Mouse (Mus musculus) CH12.LX (cell line): Measurements from ENCODE around the gene Tepp. TPM values are rescaled to one million over a fixed set of nuclear protein-coding genes. Genes with fewer than 3 reads are reported as not detected.

Experiments used
- DNase-seq: peaks from one replicate; pipeline ENCODE4 v3.0.0-alpha.2; 2013; ENCODE audit errors: extremely low read depth
- H3K27ac ChIP-seq: 2 replicates; pipeline ENCODE4 v1.5.1; 2012; ENCODE audit warnings: low read depth, mild to moderate bottlenecking, control low read depth, moderate library complexity; ENCODE audit not compliant: insufficient read depth
- H3K27me3 ChIP-seq: replicated peaks from 2 replicates; pipeline ENCODE3; 2012; ENCODE audit warnings: inconsistent platforms
- H3K36me3 ChIP-seq, 2 experiments: replicated peaks in 1 of 2; 2 replicates each; pipeline versions ENCODE3 to v1.6.1; 2012; ENCODE audit warnings: inconsistent platforms in 1 of 2, low read length in 1 of 2, mild to moderate bottlenecking in 1 of 2, mixed read lengths in 1 of 2, moderate library complexity in 1 of 2; ENCODE audit not compliant: control insufficient read depth in 1 of 2, insufficient read depth in 1 of 2
- H3K4me1 ChIP-seq, 2 experiments: 2 replicates each; pipeline ENCODE4 v1.6.1; 2012; ENCODE audit warnings: inconsistent platforms in 1 of 2, moderate library complexity in 1 of 2; ENCODE audit not compliant: insufficient read depth in 2 of 2, control insufficient read depth in 1 of 2
- H3K4me2 ChIP-seq: 2 replicates; pipeline ENCODE4 v1.6.1; 2012; ENCODE audit warnings: low read depth, mild to moderate bottlenecking, control low read depth; ENCODE audit not compliant: poor library complexity, insufficient read depth, severe bottlenecking
- H3K4me3 ChIP-seq, 3 experiments: fragments of 150-350 bp in 1 of 3; sonication (generic) in 1 of 3; replicated peaks in 1 of 3; 2 replicates each; pipeline versions ENCODE3 to v1.5.1; 2011 to 2012; ENCODE audit warnings: low read depth in 2 of 3, low read length in 2 of 3, mild to moderate bottlenecking in 2 of 3, moderate library complexity in 2 of 3, control low read depth in 1 of 3, improper control_type of control experiment in 1 of 3, inconsistent platforms in 1 of 3, mixed read lengths in 1 of 3; ENCODE audit not compliant: poor library complexity in 1 of 3
- H3K79me2 ChIP-seq: replicated peaks from 2 replicates; pipeline ENCODE4 v1.6.1; 2012; ENCODE audit warnings: mild to moderate bottlenecking, moderate library complexity; ENCODE audit not compliant: control insufficient read depth, poor library complexity, insufficient read depth, severe bottlenecking; ENCODE audit errors: extremely low read depth
- H3K9ac ChIP-seq: 2 replicates; pipeline ENCODE4 v1.6.1; 2012; ENCODE audit warnings: low read depth, mild to moderate bottlenecking, control low read depth, moderate library complexity; ENCODE audit not compliant: insufficient read depth
- H3K9me3 ChIP-seq: replicated peaks from 2 replicates; pipeline ENCODE3; 2012; ENCODE audit warnings: low read length, inconsistent platforms, mixed read lengths
- CTCF ChIP-seq, 2 experiments: IDR thresholded peaks in 1 of 2; conservative IDR thresholded peaks in 1 of 2; 2 replicates each; pipeline ENCODE4 v1.5.1; 2011 to 2012; ENCODE audit warnings: low read depth in 2 of 2, low read length in 2 of 2, improper control_type of control experiment in 1 of 2, inconsistent platforms in 1 of 2, mild to moderate bottlenecking in 1 of 2, moderate library complexity in 1 of 2
- EP300 ChIP-seq: IDR thresholded peaks from 2 replicates; pipeline ENCODE4 v1.6.1; 2011; ENCODE audit warnings: low read length, improper control_type of control experiment
- ETS1 ChIP-seq: conservative IDR thresholded peaks from 2 replicates; pipeline ENCODE4 v1.6.1; 2012; ENCODE audit warnings: low read depth, mild to moderate bottlenecking, inconsistent platforms, low read length, improper control_type of control experiment, moderate library complexity
- JUND ChIP-seq: conservative IDR thresholded peaks from 2 replicates; pipeline ENCODE4 v1.6.1; 2011; ENCODE audit warnings: low read depth, low read length, improper control_type of control experiment
- KAT2A ChIP-seq: IDR thresholded peaks from 2 replicates; pipeline ENCODE4 v1.6.1; 2012; ENCODE audit warnings: low read length, improper control_type of control experiment, inconsistent platforms; ENCODE audit not compliant: insufficient replicate concordance
- MEF2A ChIP-seq: IDR thresholded peaks from 2 replicates; pipeline ENCODE4 v1.6.1; 2014; ENCODE audit warnings: low read depth, mild to moderate bottlenecking, inconsistent platforms, low read length, improper control_type of control experiment, borderline replicate concordance
- MYC ChIP-seq: IDR thresholded peaks from 2 replicates; pipeline ENCODE4 v1.6.1; 2011; ENCODE audit warnings: low read depth, mild to moderate bottlenecking, improper control_type of control experiment, low read length
- NRF1 ChIP-seq: IDR thresholded peaks from 2 replicates; pipeline ENCODE4 v1.6.1; 2014; ENCODE audit warnings: low read depth, mild to moderate bottlenecking, inconsistent platforms, low read length, improper control_type of control experiment, moderate library complexity
- POLR2A ChIP-seq: IDR thresholded peaks from 2 replicates; pipeline ENCODE4 v1.6.1; 2011; ENCODE audit warnings: low read depth, mild to moderate bottlenecking, improper control_type of control experiment, low read length
- POLR2AphosphoS2 ChIP-seq: IDR thresholded peaks from 2 replicates; pipeline ENCODE4 v1.6.1; 2011; ENCODE audit warnings: low read depth, low read length, improper control_type of control experiment
- SIN3A ChIP-seq: IDR thresholded peaks from 2 replicates; pipeline ENCODE4 v1.6.1; 2012; ENCODE audit warnings: low read length, improper control_type of control experiment, inconsistent platforms
- SMC3 ChIP-seq: IDR thresholded peaks from 2 replicates; pipeline ENCODE4 v1.6.1; 2011; ENCODE audit warnings: low read depth, low read length, improper control_type of control experiment
- TBP ChIP-seq: conservative IDR thresholded peaks from 2 replicates; pipeline ENCODE4 v1.6.1; 2011; ENCODE audit warnings: low read depth, low read length, improper control_type of control experiment
- TCF12 ChIP-seq: IDR thresholded peaks from 2 replicates; pipeline ENCODE4 v1.6.1; 2014; ENCODE audit warnings: low read depth, mild to moderate bottlenecking, inconsistent platforms, low read length, improper control_type of control experiment
- UBTF ChIP-seq: IDR thresholded peaks from 2 replicates; pipeline ENCODE4 v1.6.1; 2012; ENCODE audit warnings: low read depth, mild to moderate bottlenecking, inconsistent platforms, low read length, improper control_type of control experiment, moderate library complexity
- USF1 ChIP-seq: IDR thresholded peaks from 2 replicates; pipeline ENCODE4 v1.6.1; 2014; ENCODE audit warnings: low read depth, mild to moderate bottlenecking, inconsistent platforms, low read length, improper control_type of control experiment
- ZMIZ1 ChIP-seq: IDR thresholded peaks from 2 replicates; pipeline ENCODE4 v1.6.1; 2012; ENCODE audit warnings: low read depth, mild to moderate bottlenecking, inconsistent platforms, low read length, improper control_type of control experiment
- dilution Hi-C: fragments of 300-500 bp; cut with MboI; formaldehyde crosslinking; loops from 2 replicates; pipeline ENCODE4 v1.14.3; 2020; ENCODE audit warnings: low sequenced_read_pairs; ENCODE audit not compliant: extremely low pct_unique_long_range_greater_than_20kb, extremely low pct_ligation_motif_present
- in situ Hi-C: fragments of 300-500 bp; cut with MboI; formaldehyde crosslinking; loops from 3 replicates; pipeline ENCODE4 v1.14.3; 2019; ENCODE audit warnings: low sequenced_read_pairs, low pct_ligation_motif_present, low pct_unique_long_range_greater_than_20kb, mixed read lengths
- polyA plus RNA-seq: library from polyadenylated mRNA; unstranded; fragments of >175 nt; gene quantifications from 2 replicates; pipeline ENCODE4 v1.2.1, GENCODE M21; 2012; ENCODE audit warnings: low read depth; ENCODE audit not compliant: insufficient read length
- total RNA-seq, 2 experiments: library from RNA; depleted of rRNA; stranded (reverse); fragments of 300-350 nt in 1 of 2; fragments of >200 nt in 1 of 2; gene quantifications; 2 replicates each; pipeline ENCODE4 v1.2.3; 2012 to 2014

Tepp gene
- total and polyA plus RNA-seq, 3 experiments: not detected

- in situ Hi-C loops (no loop called here), dilution Hi-C loops (no loop called here)
- Histone ChIP-seq H3K9me3 (no peaks in the 10 kb centered on the region), H3K4me2 (no peak overlapping the region), H3K4me3 (no peak overlapping the region), H3K36me3 (no peaks in the 10 kb centered on the region), H3K27ac (no peak overlapping the region), H3K27me3 (no peaks in the 10 kb centered on the region), H3K9ac (no peak overlapping the region), H3K79me2 (no peaks in the 10 kb centered on the region), H3K4me1 (peaks cover 3 to 10% of the 10 kb centered on the region in 2 experiments)
- TF ChIP-seq UBTF (no peak), SIN3A (no peak)
- DNase-seq: no peak
Observed at GRCm38 (mm10) chr8:95373389-95374002, 63.1 kb downstream of the Tepp start.

- in situ Hi-C loops (no loop called here), dilution Hi-C loops (no loop called here)
- TF ChIP-seq MEF2A: no peak
- no peak for TF ChIP-seq SMC3
- no peak for TF ChIP-seq TCF12
- TF ChIP-seq USF1: no peak
- TF ChIP-seq JUND: no peak
- TF ChIP-seq CTCF (conservative IDR thresholded peaks at IDR 0.05 in 1 of 2, IDR thresholded peaks at IDR 0.05 in 1 of 2; ENCODE audit: low read depth in 2 of 2, low read length in 2 of 2): no peak
- TF ChIP-seq SIN3A: no peak
- TF ChIP-seq TBP: no peak
- TF ChIP-seq MYC: no peak
- TF ChIP-seq EP300: no peak
- no peak for TF ChIP-seq POLR2A
- no peak for TF ChIP-seq ZMIZ1
- TF ChIP-seq POLR2AphosphoS2: no peak
- no peak for TF ChIP-seq KAT2A
- no peak for TF ChIP-seq ETS1
- no peak for TF ChIP-seq NRF1
- Histone ChIP-seq H3K9ac (no peak overlapping the region), H3K36me3 (no peaks in the 10 kb centered on the region), H3K4me1 (peaks cover 3 to 10% of the 10 kb centered on the region in 2 experiments), H3K27ac (no peak overlapping the region), H3K4me3 (no peak overlapping the region), H3K9me3 (peaks cover 5% of the 10 kb centered on the region), H3K79me2 (no peaks in the 10 kb centered on the region), H3K4me2 (no peak overlapping the region), H3K27me3 (no peaks in the 10 kb centered on the region)
- DNase-seq: no peak
Observed at GRCm38 (mm10) chr8:95374429-95374828, 64.1 kb downstream of the Tepp start.
